Mouse (Mus musculus) liver, adult 2 months (tissue): ENCODE measurements at regions not wholly inside any gene's neighbourhood (a gene's known extent, or its start where the extent isn't known, plus 50 kb on each side); places are given as distances from the start of the nearest gene placed in this dataset.

Experiments
- DNase-seq: peaks from one replicate; pipeline ENCODE4 v3.0.0-alpha.2; 2011; ENCODE audit warnings: low read depth, low spot score; ENCODE audit errors: extremely low read depth
- H3K27ac ChIP-seq: fragments of 200-500 bp; replicated peaks from 2 replicates; pipeline ENCODE4 v1.5.1; 2012; ENCODE audit warnings: low read depth, mild to moderate bottlenecking, control low read depth, inconsistent platforms, low read length; ENCODE audit not compliant: insufficient read depth
- H3K27me3 ChIP-seq: fragments of 200-500 bp; 2 replicates; pipeline ENCODE4 v1.6.1; 2012; ENCODE audit warnings: mild to moderate bottlenecking, moderate library complexity, low read length, inconsistent platforms; ENCODE audit not compliant: control insufficient read depth, insufficient read depth
- H3K36me3 ChIP-seq: fragments of 200-500 bp; 2 replicates; pipeline ENCODE4 v1.6.1; 2012; ENCODE audit warnings: low read length, inconsistent platforms; ENCODE audit not compliant: control insufficient read depth, insufficient read depth
- H3K4me1 ChIP-seq: fragments of 200-500 bp; 2 replicates; pipeline ENCODE4 v1.6.1; 2011; ENCODE audit warnings: low read length; ENCODE audit not compliant: control insufficient read depth, insufficient read depth
- H3K4me3 ChIP-seq: fragments of 200-500 bp; 2 replicates; pipeline ENCODE4 v1.5.1; 2011; ENCODE audit warnings: low read depth, mild to moderate bottlenecking, control low read depth, low read length, moderate library complexity; ENCODE audit not compliant: insufficient read depth
- H3K79me2 ChIP-seq: fragments of 200-500 bp; 2 replicates; pipeline ENCODE4 v1.6.1; 2012; ENCODE audit warnings: inconsistent platforms, mild to moderate bottlenecking, low read length, moderate library complexity; ENCODE audit not compliant: control insufficient read depth, insufficient read depth
- H3K9ac ChIP-seq: fragments of 200-500 bp; 2 replicates; pipeline ENCODE4 v1.6.1; 2012; ENCODE audit warnings: low read depth, mild to moderate bottlenecking, control low read depth, inconsistent platforms, low read length
- CTCF ChIP-seq: fragments of 200-500 bp; IDR thresholded peaks from 2 replicates; pipeline ENCODE4 v1.5.1; 2011; ENCODE audit warnings: low read depth, low read length, control low read depth
- POLR2A ChIP-seq: fragments of 200-500 bp; IDR thresholded peaks from 2 replicates; pipeline ENCODE4 v1.6.1; 2011; ENCODE audit warnings: low read length, control low read depth; ENCODE audit not compliant: insufficient read depth; ENCODE audit errors: extremely low read depth
- WGBS: fragments of 180-500 bp; shearing (Covaris S2); methylation state at CpG from one replicate; pipeline ENCODE4 v1.1.7; 2018; 5-methylcytosine and 5-hydroxymethylcytosine counted together

GRCm38 (mm10) chr1:81746013-81746412 lies 486.9 kb upstream of the Gm9747 start:
- WGBS, result 85% methylated on average over 3 of the region's 3 CpGs
- no peak for DNase-seq
- H3K9ac ChIP-seq, result no peak overlapping the region
- TF ChIP-seq CTCF, result no peak
- TF ChIP-seq POLR2A, result no peak
- no peaks in the 10 kb centered on the region for H3K36me3 ChIP-seq
- no peak overlapping the region for H3K4me3 ChIP-seq
- H3K27me3 ChIP-seq, result no peaks in the 10 kb centered on the region
- peaks cover 4% of the 10 kb centered on the region; the same call in 1 of the 2 replicates for H3K4me1 ChIP-seq
- H3K79me2 ChIP-seq, result no peaks in the 10 kb centered on the region
- H3K27ac ChIP-seq, result no peak overlapping the region

- Histone ChIP-seq H3K79me2 (no peaks in the 10 kb centered on the region), H3K4me3 (no peak overlapping the region), H3K27ac (no peak overlapping the region), H3K36me3 (no peaks in the 10 kb centered on the region), H3K4me1 (peaks cover 4% of the 10 kb centered on the region; the same call in 1 of the 2 replicates), H3K27me3 (no peaks in the 10 kb centered on the region), H3K9ac (no peak overlapping the region)
- TF ChIP-seq POLR2A (no peak), CTCF (no peak)
- WGBS, result 82% methylated on average over 3 of the region's 3 CpGs
- no peak for DNase-seq
Measured at GRCm38 (mm10) chr1:81747025-81747424, 485.9 kb upstream of the Gm9747 start.

GRCm38 (mm10) chr1:81754067-81754466 lies 478.8 kb upstream of the Gm9747 start:
- 19% methylated on average over 2 of the region's 2 CpGs for WGBS
- H3K79me2 ChIP-seq, result no peaks in the 10 kb centered on the region
- TF ChIP-seq CTCF (no peak), POLR2A (no peak)
- no peak overlapping the region for H3K9ac ChIP-seq
- H3K4me1 ChIP-seq, result no peaks in the 10 kb centered on the region
- no peaks in the 10 kb centered on the region for H3K27me3 ChIP-seq
- DNase-seq, result peak; percentile 65
- H3K36me3 ChIP-seq, result no peaks in the 10 kb centered on the region
- H3K4me3 ChIP-seq, result no peak overlapping the region
- no peak overlapping the region for H3K27ac ChIP-seq

GRCm38 (mm10) chr1:81755281-81755680 lies 477.6 kb upstream of the Gm9747 start:
- 84% methylated on average over 3 of the region's 3 CpGs for WGBS
- H3K27me3 ChIP-seq, result no peaks in the 10 kb centered on the region
- TF ChIP-seq POLR2A (no peak), CTCF (no peak)
- H3K36me3 ChIP-seq, result no peaks in the 10 kb centered on the region
- H3K4me3 ChIP-seq, result no peak overlapping the region
- no peak for DNase-seq
- no peaks in the 10 kb centered on the region for H3K4me1 ChIP-seq
- no peak overlapping the region for H3K9ac ChIP-seq
- H3K79me2 ChIP-seq, result no peaks in the 10 kb centered on the region
- no peak overlapping the region for H3K27ac ChIP-seq

- H3K4me1 ChIP-seq, result no peaks in the 10 kb centered on the region
- H3K4me3 ChIP-seq, result no peak overlapping the region
- DNase-seq, result no peak
- no peak overlapping the region for H3K27ac ChIP-seq
- no peaks in the 10 kb centered on the region for H3K79me2 ChIP-seq
- H3K27me3 ChIP-seq, result no peaks in the 10 kb centered on the region
- WGBS, result 85% methylated on average over 2 of the region's 2 CpGs
- no peak overlapping the region for H3K9ac ChIP-seq
- TF ChIP-seq CTCF (no peak), POLR2A (no peak)
- H3K36me3 ChIP-seq, result no peaks in the 10 kb centered on the region
Measured at GRCm38 (mm10) chr1:81755694-81756093, 477.2 kb upstream of the Gm9747 start.

- no peak for TF ChIP-seq POLR2A
- TF ChIP-seq CTCF, result no peak
- WGBS, result 87% methylated on average over 2 of the region's 2 CpGs
- H3K9ac ChIP-seq, result no peak overlapping the region
- H3K36me3 ChIP-seq, result no peaks in the 10 kb centered on the region
- no peaks in the 10 kb centered on the region for H3K4me1 ChIP-seq
- no peak overlapping the region for H3K4me3 ChIP-seq
- H3K79me2 ChIP-seq, result no peaks in the 10 kb centered on the region
- H3K27me3 ChIP-seq, result no peaks in the 10 kb centered on the region
- no peak overlapping the region for H3K27ac ChIP-seq
- DNase-seq, result no peak
Measured at GRCm38 (mm10) chr1:81759919-81760318, 473.0 kb upstream of the Gm9747 start.
